Mouse (Mus musculus): ENCODE data around the gene Svep1.

Svep1 gene

GRCm38 (mm10) chr4:58079631-58080030, 127.0 kb downstream of the Svep1 start:
- DNase-seq = peak; percentile 60 to 71

GRCm38 (mm10) chr4:58077950-58078349, 128.7 kb downstream of the Svep1 start:
- no peak for DNase-seq

DNA sequence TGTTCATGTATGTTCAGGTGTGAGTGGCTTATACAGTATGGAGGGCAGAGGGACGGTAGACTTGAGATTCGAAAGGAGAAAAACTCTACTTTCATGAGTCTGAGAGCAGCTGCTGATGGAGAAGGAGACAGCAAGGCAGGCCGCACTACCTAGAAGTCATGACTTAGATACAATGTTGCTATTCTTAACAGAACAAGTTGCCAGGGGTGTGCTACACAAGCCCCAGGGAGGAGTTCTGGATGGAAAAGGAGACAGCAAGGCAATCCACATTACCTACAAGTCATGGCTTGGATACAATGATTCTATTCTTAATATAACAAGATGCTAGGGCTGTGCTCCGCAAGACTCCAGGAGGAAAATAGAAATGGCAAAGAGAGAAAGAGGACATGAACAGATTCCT, 129.1 kb downstream of the Svep1 start:
- no peak for DNase-seq

- DNase-seq = no peak
Observed at GRCm38 (mm10) chr4:58072888-58073287, 133.8 kb downstream of the Svep1 start.

GRCm38 (mm10) chr4:58068886-58069285, 137.8 kb downstream of the Svep1 start:
- DNase-seq = peak; percentile 36 to 44

- no peak for DNase-seq
Observed at GRCm38 (mm10) chr4:58064721-58065120, 141.9 kb downstream of the Svep1 start.

GRCm38 (mm10) chr4:58062933-58063332, 143.7 kb downstream of the Svep1 start:
- DNase-seq = no peak

- no peak for DNase-seq
Observed at GRCm38 (mm10) chr4:58055653-58056052, 151.0 kb downstream of the Svep1 start.

DNA sequence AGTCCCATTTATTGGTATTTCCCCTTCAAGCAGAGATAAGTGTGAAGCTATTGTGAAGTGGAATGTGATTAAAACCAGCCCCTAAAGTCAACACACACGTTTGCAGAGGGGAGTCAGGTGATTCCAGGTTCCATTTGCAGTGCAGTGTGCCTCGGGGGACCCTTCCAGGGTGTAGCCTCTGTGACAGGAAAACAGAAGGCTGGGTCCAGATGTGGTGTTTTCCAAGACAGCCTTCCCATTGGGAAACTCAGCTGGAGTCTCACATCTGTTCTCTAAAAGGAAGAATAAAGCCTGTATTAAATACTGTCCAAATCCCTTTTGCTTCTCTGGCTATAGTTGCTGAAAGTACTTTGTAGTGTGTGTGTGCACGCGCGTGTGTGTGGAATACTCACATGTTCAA, 152.2 kb downstream of the Svep1 start:
- no peak for DNase-seq

DNA sequence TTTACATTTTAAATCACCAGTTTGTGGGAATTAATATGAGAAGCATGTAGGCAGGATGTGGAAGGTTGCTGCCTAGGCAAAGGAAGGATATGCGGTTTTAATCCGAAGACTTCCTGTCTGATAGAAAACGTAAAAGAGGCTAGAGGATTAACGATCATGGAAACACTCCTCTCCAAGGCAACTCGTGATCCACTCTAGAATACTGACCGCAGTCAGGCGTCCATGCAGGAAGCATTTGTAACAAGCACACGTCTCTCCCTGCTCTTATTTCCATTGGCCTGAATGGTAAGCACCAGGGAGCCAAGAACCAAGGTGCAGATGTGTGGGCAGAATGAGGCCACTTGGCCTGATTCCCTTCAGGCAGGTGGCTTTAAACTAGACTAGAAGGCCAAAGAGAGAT, 155.9 kb downstream of the Svep1 start:
- DNase-seq = no peak

- DNase-seq = no peak
Observed at GRCm38 (mm10) chr4:58050276-58050675, 156.4 kb downstream of the Svep1 start.

DNA sequence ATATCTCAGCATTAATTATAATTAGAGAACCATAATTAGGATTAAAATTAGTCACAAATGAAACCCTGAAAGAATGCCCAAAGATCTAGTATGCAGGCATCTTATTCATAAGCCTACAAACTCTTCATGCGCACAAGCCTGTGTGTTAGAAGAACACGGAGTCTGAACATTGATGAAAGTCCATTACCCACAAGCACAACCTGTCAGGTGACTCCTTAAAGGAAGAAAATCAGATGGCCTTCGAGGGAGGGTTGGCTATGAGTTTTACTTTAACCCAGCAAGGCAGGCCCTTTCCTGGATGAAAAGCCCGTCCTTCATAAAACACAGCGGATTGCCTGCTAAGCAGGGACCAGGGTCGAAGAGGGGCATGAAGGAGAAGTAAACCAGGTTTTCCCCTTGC, 161.8 kb downstream of the Svep1 start:
- no peak for DNase-seq

DNA sequence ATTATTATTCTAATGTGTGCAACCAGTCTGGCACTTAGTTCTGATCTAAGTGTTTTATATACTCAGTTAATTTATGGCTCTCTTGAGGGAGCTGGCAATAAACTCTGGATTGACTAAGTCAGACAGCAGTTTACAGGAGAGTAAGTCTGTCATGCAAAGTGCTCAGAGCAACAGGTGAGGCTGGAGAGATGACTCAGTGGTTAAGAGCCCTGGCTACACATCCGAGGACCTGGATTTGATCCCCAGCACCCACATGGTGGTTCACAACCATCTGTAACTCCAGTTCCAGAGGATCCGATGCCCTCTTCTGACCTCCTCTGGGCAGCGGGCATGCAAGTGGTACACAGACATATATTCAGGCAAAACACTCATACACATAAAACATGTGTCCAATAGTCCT, 162.3 kb downstream of the Svep1 start:
- DNase-seq = no peak

GRCm38 (mm10) chr4:58040093-58040492, 166.6 kb downstream of the Svep1 start:
- no peak for DNase-seq

- DNase-seq = no peak
Observed at GRCm38 (mm10) chr4:58037096-58037705, 169.5 kb downstream of the Svep1 start.

- DNase-seq = no peak
Observed at GRCm38 (mm10) chr4:58034663-58035062, 172.0 kb downstream of the Svep1 start.

GRCm38 (mm10) chr4:58032714-58033113, 173.9 kb downstream of the Svep1 start:
- DNase-seq = no peak

GRCm38 (mm10) chr4:58009024-58009423, 197.6 kb downstream of the Svep1 start, which contains the start of gene Txndc8:
Gene Txndc8 (minus strand): TSS chr4:58009124.
- DNase-seq = no peak

GRCm38 (mm10) chr4:58003501-58003900, 203.2 kb downstream of the Svep1 start:
- DNase-seq = no peak

Measured in cerebellum, adult 18-20 months (tissue).